Mouse (Mus musculus) stomach, embryonic 14.5 days (tissue): ENCODE data around the gene Mroh8. TPM values are rescaled to one million over a fixed set of nuclear protein-coding genes. Genes with fewer than 3 reads are reported as not detected.

Source experiments
- ATAC-seq: fragments of 200-750 bp; cut with Nextera tagmentation; 2 replicates; pipeline ENCODE4 v1.8.0; 2017; ENCODE audit warnings: low read depth, moderate TSS enrichment; ENCODE audit not compliant: insufficient number of reproducible peaks, insufficient read depth, low FRiP score
- H3K27ac ChIP-seq: fragments of 300-500 bp; sonication (generic); 2 replicates; pipeline ENCODE4 v1.5.1; 2014; ENCODE audit warnings: mild to moderate bottlenecking, low read length, moderate library complexity, mixed read lengths
- H3K27me3 ChIP-seq: fragments of 300-500 bp; sonication (generic); 2 replicates; pipeline ENCODE4 v1.6.1; 2014; ENCODE audit warnings: low read length, control low read depth, mixed read lengths; ENCODE audit not compliant: control insufficient read depth, insufficient read depth
- H3K36me3 ChIP-seq: fragments of 300-500 bp; sonication (generic); 2 replicates; pipeline ENCODE4 v1.6.1; 2014; ENCODE audit warnings: mild to moderate bottlenecking, control low read depth, low read length, moderate library complexity, mixed read lengths; ENCODE audit not compliant: control insufficient read depth, insufficient read depth
- H3K4me1 ChIP-seq: fragments of 300-500 bp; sonication (generic); 2 replicates; pipeline ENCODE4 v1.6.1; 2014; ENCODE audit warnings: low read length, control low read depth, mixed read lengths; ENCODE audit not compliant: control insufficient read depth, insufficient read depth
- H3K4me2 ChIP-seq: fragments of 300-500 bp; sonication (generic); replicated peaks from 2 replicates; pipeline ENCODE4 v1.6.1; 2014; ENCODE audit warnings: low read depth, low read length, control low read depth
- H3K4me3 ChIP-seq: fragments of 300-500 bp; sonication (generic); 2 replicates; pipeline ENCODE4 v1.5.1; 2014; ENCODE audit warnings: low read depth, low read length, control low read depth
- H3K9ac ChIP-seq: fragments of 300-500 bp; sonication (generic); replicated peaks from 2 replicates; pipeline ENCODE4 v1.6.1; 2014; ENCODE audit warnings: low read depth, mild to moderate bottlenecking, control low read depth, low read length, moderate library complexity, mixed read lengths
- H3K9me3 ChIP-seq: fragments of 300-500 bp; sonication (generic); 2 replicates; pipeline ENCODE4 v1.6.1; 2016; ENCODE audit warnings: low read depth, low read length, control low read depth; ENCODE audit not compliant: control insufficient read depth
- WGBS: fragments of 180-500 bp; shearing (Covaris S2); extraction: QIAGEN DNeasy Blood & Tissue Kit; methylation state at CpG from one replicate; pipeline ENCODE4 v1.1.7; 2014; 5-methylcytosine and 5-hydroxymethylcytosine counted together
- polyA plus RNA-seq: library from polyadenylated mRNA; unstranded; fragments of >200 nt; fragmentation: Nextera tagmentation; extraction: Ambion mirVana; gene quantifications from 2 replicates; pipeline ENCODE4 v1.2.1, GENCODE M21; 2014

The Mroh8 gene
- 0.45 and 0.85 TPM in 2 replicates for polyA plus RNA-seq

DNA sequence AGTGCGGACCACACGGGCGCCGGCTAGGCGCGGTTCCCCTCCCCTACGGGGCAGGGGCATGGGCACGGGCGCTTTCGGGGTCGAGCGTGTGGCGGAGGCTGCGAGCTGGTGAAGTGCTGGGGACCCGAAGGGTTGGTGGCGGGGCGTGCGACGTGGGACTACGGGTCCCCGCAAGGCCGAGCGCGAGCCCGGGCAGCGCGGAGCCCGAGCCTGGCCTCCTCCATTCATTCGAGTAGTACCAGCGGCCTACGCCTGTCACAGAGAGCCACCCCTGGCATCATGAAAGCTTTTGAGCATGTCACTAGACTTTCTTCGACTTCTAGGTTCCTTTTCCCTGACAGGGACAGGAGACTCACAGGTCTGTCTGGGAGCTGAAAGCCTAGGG is at the start of gene Mroh8:
Gene Mroh8 (minus strand): TSS at position 134 of the 385 bp plus-strand sequence.
- Histone ChIP-seq H3K27me3 (no peaks in the 10 kb centered on the region), H3K4me1 (peaks cover 14% of the 10 kb centered on the region), H3K36me3 (peaks cover 10% of the 10 kb centered on the region; the same call in 1 of the 2 replicates), H3K4me2 (peak within 1 kb of the TSS; percentile 76), H3K9me3 (no peaks in the 10 kb centered on the region), H3K9ac (peak within 1 kb of the TSS; percentile 90), H3K27ac (peak within 1 kb of the TSS; percentile 92), H3K4me3 (peak within 1 kb of the TSS; percentile 98)
- WGBS, result under 1% methylated on average over 32 of the region's 32 CpGs
- ATAC-seq, result peak; percentile 56; the same call in 1 of the 2 replicates

DNA sequence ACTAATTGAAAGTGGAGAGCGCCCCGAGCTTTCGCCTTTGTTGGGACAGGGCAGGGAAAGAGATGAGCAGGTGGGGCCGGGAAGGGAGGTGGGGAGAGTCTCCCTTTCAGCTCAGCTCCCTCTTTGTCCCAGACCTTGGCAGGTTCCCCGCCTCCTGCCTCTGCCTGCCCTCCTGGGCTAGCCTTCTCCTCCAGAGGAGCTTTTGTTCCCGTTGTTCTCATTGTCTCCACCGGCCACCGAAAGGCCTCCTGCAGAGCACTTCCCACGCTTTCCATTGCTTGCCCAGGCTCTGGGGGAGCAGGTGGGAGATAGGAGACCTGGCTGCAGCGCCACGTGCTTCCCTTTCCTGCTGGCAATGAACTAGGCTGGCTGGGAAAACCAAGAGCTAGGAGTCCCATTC is 49.2 kb upstream of the Mroh8 start:
- no peak overlapping the region for H3K4me3 ChIP-seq
- H3K4me1 ChIP-seq, result no peaks in the 10 kb centered on the region
- peak overlapping the region; percentile 6; the same call in 1 of the 2 replicates for H3K27ac ChIP-seq
- H3K36me3 ChIP-seq, result peaks cover 34% of the 10 kb centered on the region
- H3K9ac ChIP-seq, result no peak overlapping the region
- no peak overlapping the region for H3K4me2 ChIP-seq
- H3K9me3 ChIP-seq, result no peaks in the 10 kb centered on the region
- ATAC-seq, result no peak
- no peaks in the 10 kb centered on the region for H3K27me3 ChIP-seq
- WGBS, result 43% methylated on average over 11 of the region's 11 CpGs

DNA sequence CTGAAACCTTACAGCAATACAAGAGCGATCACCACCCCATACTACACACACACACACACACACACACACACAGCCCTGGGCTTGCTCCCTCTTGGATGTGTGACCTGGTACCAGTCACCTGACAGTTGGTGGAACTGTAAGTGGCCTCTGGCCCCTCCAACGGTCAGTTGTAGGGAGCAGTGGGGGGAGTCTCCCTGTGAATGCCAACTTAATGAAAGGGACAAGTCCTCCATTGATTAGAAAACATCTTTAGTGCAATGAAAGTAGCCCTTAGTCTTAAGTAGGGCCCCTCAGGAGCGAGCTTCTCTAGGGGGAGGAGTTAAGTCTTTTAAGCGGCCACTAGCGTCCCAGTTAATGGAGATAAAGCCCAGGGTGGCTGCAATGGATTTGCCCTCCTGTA is 48.8 kb upstream of the Mroh8 start:
- Histone ChIP-seq H3K4me1 (no peaks in the 10 kb centered on the region), H3K36me3 (peaks cover 39% of the 10 kb centered on the region), H3K27ac (no peak overlapping the region; the same call in 1 of the 2 replicates), H3K27me3 (no peaks in the 10 kb centered on the region), H3K9ac (no peak overlapping the region), H3K9me3 (no peaks in the 10 kb centered on the region), H3K4me3 (no peak overlapping the region), H3K4me2 (no peak overlapping the region)
- WGBS, result 45% methylated on average over 5 of the region's 5 CpGs
- ATAC-seq, result no peak

DNA sequence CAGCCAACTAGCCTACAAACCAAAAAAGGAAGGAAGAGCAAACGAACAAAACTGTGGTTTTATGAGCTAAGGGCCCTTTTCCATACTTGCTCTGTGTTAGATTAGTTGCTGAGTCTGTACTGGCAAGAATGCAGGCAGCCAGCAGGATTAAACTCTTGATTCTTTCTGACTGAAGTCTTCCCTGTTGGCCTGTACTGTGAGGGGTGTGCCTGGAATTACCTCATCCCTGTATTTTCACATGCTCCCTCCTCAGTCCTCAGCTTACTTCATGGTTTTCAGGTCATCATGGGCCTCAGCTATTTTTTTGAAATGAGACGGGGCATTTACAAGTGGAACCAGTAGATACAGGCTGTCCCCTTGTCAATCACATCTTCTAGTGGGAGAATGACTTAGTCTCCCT is 45.9 kb upstream of the Mroh8 start:
- Histone ChIP-seq H3K9ac (no peak overlapping the region), H3K4me1 (0 out of 2 replicates have a peak, but pooled peaks cover 3% of the 10 kb centered on the region), H3K4me3 (no peak overlapping the region), H3K9me3 (no peaks in the 10 kb centered on the region), H3K27me3 (no peaks in the 10 kb centered on the region), H3K36me3 (peaks cover 60% of the 10 kb centered on the region), H3K4me2 (no peak overlapping the region), H3K27ac (no peak overlapping the region)
- WGBS, result 85% methylated on average over 2 of the region's 2 CpGs
- ATAC-seq, result no peak

DNA sequence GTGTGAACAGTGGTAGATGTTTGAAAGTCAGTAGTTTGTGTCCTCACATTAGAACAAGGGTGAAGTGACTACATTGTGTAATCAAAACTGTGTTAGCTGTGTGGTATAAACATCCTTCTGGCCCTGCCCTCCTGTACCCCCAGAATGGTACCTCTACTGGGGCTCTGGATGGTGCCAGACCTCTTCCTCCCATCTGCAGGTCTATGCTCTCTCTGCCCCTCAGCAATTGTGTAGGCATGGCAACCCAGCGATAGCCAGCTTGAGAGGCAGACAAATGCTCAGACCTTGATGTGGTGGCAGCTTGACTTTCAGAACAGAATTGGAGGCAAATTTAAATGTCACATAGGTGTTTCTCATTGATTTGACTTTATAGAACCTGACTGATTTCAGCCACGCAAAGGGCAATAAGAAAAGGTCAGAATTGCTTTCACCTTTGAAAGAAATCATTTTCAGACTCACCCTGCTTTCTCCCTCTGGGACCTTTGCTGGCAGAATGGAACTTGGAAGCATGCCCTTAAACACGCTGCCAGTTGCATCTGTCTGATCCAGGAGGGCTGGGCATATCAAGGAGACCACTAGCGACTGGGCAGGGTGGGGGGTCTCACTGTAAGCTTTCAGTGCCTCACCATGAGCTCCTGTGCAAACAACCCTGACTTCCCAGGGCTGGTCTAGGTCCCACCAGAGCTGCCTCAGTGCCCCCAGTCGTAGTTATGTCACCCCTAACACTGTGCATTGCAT is 42.8 kb upstream of the Mroh8 start:
- Histone ChIP-seq H3K4me1 (0 out of 2 replicates have a peak, but pooled peaks cover 3% of the 10 kb centered on the region), H3K9me3 (no peaks in the 10 kb centered on the region), H3K9ac (no peak overlapping the region), H3K4me2 (no peak overlapping the region), H3K36me3 (peaks cover 74% of the 10 kb centered on the region), H3K27ac (no peak overlapping the region), H3K4me3 (no peak overlapping the region), H3K27me3 (no peaks in the 10 kb centered on the region)
- no peak for ATAC-seq
- WGBS, result 89% methylated on average over 5 of the region's 5 CpGs

DNA sequence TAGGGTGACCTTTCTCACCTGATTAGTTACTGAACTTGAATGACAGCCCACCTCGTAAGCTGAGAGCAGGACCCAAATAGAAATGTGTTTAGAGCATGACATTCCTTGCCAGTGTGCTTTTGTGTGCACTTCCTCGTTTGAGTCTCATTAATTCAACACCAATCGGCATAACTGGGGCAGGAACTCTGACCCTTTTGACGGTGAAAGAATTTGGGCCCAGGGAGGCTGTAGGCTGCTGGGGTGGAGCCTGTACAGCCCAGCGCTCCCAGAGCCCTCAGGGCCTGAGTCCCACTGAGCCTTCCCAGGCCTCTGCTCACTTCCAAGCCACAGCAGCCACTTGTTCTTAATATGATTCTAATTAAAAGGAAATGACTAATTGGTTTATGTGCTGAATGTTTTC is 41.5 kb upstream of the Mroh8 start:
- Histone ChIP-seq H3K27me3 (no peaks in the 10 kb centered on the region), H3K9me3 (no peaks in the 10 kb centered on the region), H3K4me2 (no peak overlapping the region), H3K9ac (no peak overlapping the region), H3K27ac (peak overlapping the region; percentile 44; the same call in 1 of the 2 replicates), H3K4me3 (no peak overlapping the region), H3K36me3 (peaks cover 73% of the 10 kb centered on the region), H3K4me1 (0 out of 2 replicates have a peak, but pooled peaks cover 3% of the 10 kb centered on the region)
- no peak for ATAC-seq
- WGBS, result 44% methylated on average over 5 of the region's 5 CpGs

DNA sequence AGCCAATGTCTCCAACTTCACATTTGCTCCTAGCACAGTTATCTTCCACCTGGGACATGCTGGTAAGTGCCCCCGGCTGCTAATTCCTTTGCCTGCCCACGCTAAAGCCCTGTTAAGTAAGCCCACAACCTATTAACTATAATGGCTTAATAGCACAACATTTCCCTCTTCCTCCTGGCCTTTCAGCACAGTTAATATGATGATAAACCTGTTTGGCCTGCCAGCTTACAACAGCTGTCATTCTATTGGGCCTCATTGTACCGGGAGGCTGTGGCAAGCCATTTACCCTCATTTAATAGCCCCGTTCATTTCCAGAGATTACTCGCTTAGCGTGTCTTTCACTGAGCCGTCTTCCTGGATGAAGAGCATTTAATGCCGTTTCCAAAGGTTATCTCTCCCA is 40.8 kb upstream of the Mroh8 start:
- Histone ChIP-seq H3K9ac (no peak overlapping the region), H3K4me2 (no peak overlapping the region), H3K9me3 (no peaks in the 10 kb centered on the region), H3K4me3 (no peak overlapping the region), H3K36me3 (peaks cover 74% of the 10 kb centered on the region), H3K4me1 (0 out of 2 replicates have a peak, but pooled peaks cover 3% of the 10 kb centered on the region), H3K27me3 (no peaks in the 10 kb centered on the region), H3K27ac (peak overlapping the region; percentile 66; the same call in 1 of the 2 replicates)
- WGBS, result 77% methylated on average over 8 of the region's 8 CpGs
- no peak for ATAC-seq

DNA sequence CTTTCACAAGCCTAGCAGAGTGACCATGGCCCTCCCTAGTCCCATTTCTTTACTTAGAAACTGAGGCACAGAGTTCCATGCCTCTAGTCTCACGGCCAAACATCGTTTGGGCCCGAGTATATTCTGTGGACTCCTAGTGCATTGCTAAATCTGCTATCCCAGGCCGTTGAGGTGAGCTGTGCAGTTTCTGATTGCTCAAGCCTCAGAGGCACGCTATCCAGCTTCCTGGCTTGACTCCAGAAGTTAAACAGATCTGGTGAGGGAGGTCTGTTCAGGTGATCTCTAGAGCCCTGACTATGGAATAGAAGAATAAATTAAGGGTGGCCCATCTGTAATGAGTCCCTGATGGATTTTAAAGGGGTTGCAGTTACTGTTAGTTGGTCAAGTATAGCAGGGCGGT is 37.9 kb upstream of the Mroh8 start:
- peaks cover 80% of the 10 kb centered on the region for H3K36me3 ChIP-seq
- H3K4me2 ChIP-seq, result no peak overlapping the region
- ATAC-seq, result no peak
- no peaks in the 10 kb centered on the region for H3K27me3 ChIP-seq
- no peak overlapping the region for H3K9ac ChIP-seq
- 79% methylated on average over 6 of the region's 6 CpGs for WGBS
- H3K9me3 ChIP-seq, result no peaks in the 10 kb centered on the region
- H3K4me1 ChIP-seq, result 0 out of 2 replicates have a peak, but pooled peaks cover 3% of the 10 kb centered on the region
- H3K27ac ChIP-seq, result no peak overlapping the region
- no peak overlapping the region for H3K4me3 ChIP-seq
